8 mouse cellular contexts compared by ENCODE assay signal in genomic region chr6:114900194-114900593, GRCm38 (mm10).
DNase-seq lines count a peak whose midpoint lies in the region; ATAC-seq and TF ChIP-seq lines count a peak whose summit lies in the region.

No protein-coding gene starts in this region.

- peaks cover 7% of the 10 kb centered on the region for H3K36me3 ChIP-seq in intestine, embryonic 14.5 days (ENCODE audit: control insufficient read depth, insufficient read depth, low read length)
- H3K36me3 ChIP-seq in intestine, postnatal 0 days (ENCODE audit: control insufficient read depth, insufficient read depth): no peaks in the 10 kb centered on the region; the same call in 1 of the 2 replicates
- H3K36me3 ChIP-seq in embryonic facial prominence, embryonic 10.5 days (replicated peaks): peaks cover 53% of the 10 kb centered on the region
- peaks cover 3% of the 10 kb centered on the region; the same call in 1 of the 2 replicates for H3K36me3 ChIP-seq in hindbrain, embryonic 12.5 days
- peaks cover 11% of the 10 kb centered on the region for H3K36me3 ChIP-seq in midbrain, embryonic 12.5 days

- H3K4me3 ChIP-seq in intestine, embryonic 14.5 days (ENCODE audit: low read depth, low read length): no peak overlapping the region
- H3K4me3 ChIP-seq in intestine, postnatal 0 days (ENCODE audit: low read depth, low read length): no peak overlapping the region
- H3K4me3 ChIP-seq in embryonic facial prominence, embryonic 10.5 days: peak overlapping the region; percentile 45
- no peak overlapping the region for H3K4me3 ChIP-seq in hindbrain, embryonic 12.5 days
- no peak overlapping the region for H3K4me3 ChIP-seq in midbrain, embryonic 12.5 days

- H3K4me1 ChIP-seq in intestine, embryonic 14.5 days (replicated peaks; ENCODE audit: control insufficient read depth, insufficient read depth, low read length): peaks cover 40% of the 10 kb centered on the region
- peaks cover 3% of the 10 kb centered on the region; the same call in 1 of the 2 replicates for H3K4me1 ChIP-seq in intestine, postnatal 0 days (replicated peaks; ENCODE audit: control insufficient read depth, insufficient read depth, low read length)
- peaks cover 65% of the 10 kb centered on the region for H3K4me1 ChIP-seq in embryonic facial prominence, embryonic 10.5 days
- peaks cover 58% of the 10 kb centered on the region for H3K4me1 ChIP-seq in hindbrain, embryonic 12.5 days
- H3K4me1 ChIP-seq in midbrain, embryonic 12.5 days: peaks cover 61% of the 10 kb centered on the region

- no peaks in the 10 kb centered on the region for H3K27me3 ChIP-seq in intestine, embryonic 14.5 days (replicated peaks; ENCODE audit: control insufficient read depth, insufficient read depth, low read length)
- no peaks in the 10 kb centered on the region for H3K27me3 ChIP-seq in intestine, postnatal 0 days (replicated peaks; ENCODE audit: control insufficient read depth, insufficient read depth, low read length)
- H3K27me3 ChIP-seq in embryonic facial prominence, embryonic 10.5 days (replicated peaks; ENCODE audit: low read depth, poor library complexity, severe bottlenecking): no peaks in the 10 kb centered on the region
- H3K27me3 ChIP-seq in hindbrain, embryonic 12.5 days: no peaks in the 10 kb centered on the region
- H3K27me3 ChIP-seq in midbrain, embryonic 12.5 days: no peaks in the 10 kb centered on the region

- TF ChIP-seq CTCF in intestine, postnatal 0 days (IDR thresholded peaks at IDR 0.05; ENCODE audit: low read depth): no peak

- H3K27ac ChIP-seq in intestine, embryonic 14.5 days (ENCODE audit: low read depth): 0 out of 2 replicates have a peak overlapping the region, but pooled peaks have one; percentile 41
- no peak overlapping the region; the same call in 1 of the 2 replicates for H3K27ac ChIP-seq in intestine, postnatal 0 days (ENCODE audit: low read depth, low read length)
- peak overlapping the region; percentile 79 for H3K27ac ChIP-seq in embryonic facial prominence, embryonic 10.5 days (replicated peaks)
- peak overlapping the region; percentile 75; the same call in 1 of the 2 replicates for H3K27ac ChIP-seq in hindbrain, embryonic 12.5 days
- peak overlapping the region; percentile 60 for H3K27ac ChIP-seq in midbrain, embryonic 12.5 days (replicated peaks)

- WGBS in intestine, embryonic 14.5 days: 41% methylated on average over 10 of the region's 10 CpGs
- 66% methylated on average over 10 of the region's 10 CpGs for WGBS in intestine, postnatal 0 days
- WGBS in embryonic facial prominence, embryonic 10.5 days: 35% methylated on average over 10 of the region's 10 CpGs
- WGBS in hindbrain, embryonic 12.5 days: 49% methylated on average over 10 of the region's 10 CpGs
- WGBS in midbrain, embryonic 12.5 days: 26% methylated on average over 10 of the region's 10 CpGs

- no peak for ATAC-seq in intestine, embryonic 14.5 days (replicated peaks; ENCODE audit: low FRiP score, low TSS enrichment, low read depth)
- ATAC-seq in intestine, postnatal 0 days: no peak
- ATAC-seq in hindbrain, embryonic 12.5 days (ENCODE audit: low FRiP score): no peak
- ATAC-seq in midbrain, embryonic 12.5 days (ENCODE audit: low FRiP score, low read depth): 0 out of 2 replicates have a peak, but pooled peaks have one; percentile 52

- no peak for DNase-seq in intestine, embryonic 14.5 days (ENCODE audit: low spot score)
- no peak for DNase-seq in embryonic facial prominence, embryonic 10.5 days (ENCODE audit: low spot score)
- no peak for DNase-seq in adipocyte (ENCODE audit: low spot score)
- DNase-seq in kidney, adult 8-10 months: no peak
- DNase-seq in urinary bladder, adult 2 months (ENCODE audit: low spot score): no peak

- H3K9ac ChIP-seq in intestine, embryonic 14.5 days (ENCODE audit: low read length): no peak overlapping the region
- no peak overlapping the region for H3K9ac ChIP-seq in intestine, postnatal 0 days (ENCODE audit: low read depth, low read length)
- H3K9ac ChIP-seq in hindbrain, embryonic 12.5 days: no peak overlapping the region
- H3K9ac ChIP-seq in midbrain, embryonic 12.5 days (replicated peaks): no peak overlapping the region

- no peaks in the 10 kb centered on the region for H3K9me3 ChIP-seq in intestine, embryonic 14.5 days (ENCODE audit: control insufficient read depth, low read length)
- no peaks in the 10 kb centered on the region for H3K9me3 ChIP-seq in intestine, postnatal 0 days (ENCODE audit: control insufficient read depth)
- H3K9me3 ChIP-seq in embryonic facial prominence, embryonic 10.5 days: no peaks in the 10 kb centered on the region
- H3K9me3 ChIP-seq in hindbrain, embryonic 12.5 days (replicated peaks): no peaks in the 10 kb centered on the region
- no peaks in the 10 kb centered on the region for H3K9me3 ChIP-seq in midbrain, embryonic 12.5 days

- peak overlapping the region; percentile 31 for H3K4me2 ChIP-seq in intestine, embryonic 14.5 days (ENCODE audit: low read length)
- no peak overlapping the region for H3K4me2 ChIP-seq in intestine, postnatal 0 days (replicated peaks; ENCODE audit: low read depth)
- peak overlapping the region; percentile 34 for H3K4me2 ChIP-seq in hindbrain, embryonic 12.5 days (replicated peaks)
- H3K4me2 ChIP-seq in midbrain, embryonic 12.5 days (replicated peaks): peak overlapping the region; percentile 16
